Mouse (Mus musculus) spleen, adult 2 months (tissue): ENCODE measurements around the gene Egfr.

Source experiments
- CTCF ChIP-seq: fragments of 200-500 bp; IDR thresholded peaks from 2 replicates; pipeline ENCODE4 v1.5.1; 2011; ENCODE audit warnings: mild to moderate bottlenecking, inconsistent platforms; ENCODE audit not compliant: insufficient read depth, insufficient read length, insufficient replicate concordance; ENCODE audit errors: extremely low read depth
- POLR2A ChIP-seq: fragments of 200-500 bp; IDR thresholded peaks from 2 replicates; pipeline ENCODE4 v1.6.1; 2011; ENCODE audit warnings: low read depth, low read length, inconsistent platforms

GRCm38 (mm10) chr11:16703221-16703620, 48.8 kb upstream of the Egfr start:
- TF ChIP-seq CTCF (no peak), POLR2A (no peak)
